Mouse (Mus musculus) induced T-regulatory cell, adult 2 months (primary cell): ENCODE measurements around the gene Ms4a5.
A peak's percentile ranks its signal among the peaks of the same experiment; 100 is the strongest.
"Not testable (repeated sequence)": the region's sequence is repeated elsewhere in the genome, so short reads cannot be mapped to it uniquely, and the experiment has no call there.

Experiments
- DNase-seq: peaks from one replicate; pipeline ENCODE4 v3.0.0-alpha.2; 2012; ENCODE audit warnings: low read depth

Ms4a5 gene

GRCm38 (mm10) chr19:11283773-11284172 lies at the start of gene Ms4a5:
Ms4a5 (minus strand) TSS chr19:11283873.
- no peak for DNase-seq

GRCm38 (mm10) chr19:11321123-11321522 lies 37.5 kb upstream of the Ms4a5 start:
- no peak for DNase-seq

GRCm38 (mm10) chr19:11316786-11317185 lies 33.1 kb upstream of the Ms4a5 start:
- no peak for DNase-seq

GRCm38 (mm10) chr19:11314354-11314753 lies 30.7 kb upstream of the Ms4a5 start, which contains the start of gene Ms4a14:
Ms4a14 (minus strand) TSS chr19:11314454.
- DNase-seq = no peak

GRCm38 (mm10) chr19:11308888-11309287 lies 25.2 kb upstream of the Ms4a5 start:
- DNase-seq = no peak

GRCm38 (mm10) chr19:11299529-11299928 lies 15.9 kb upstream of the Ms4a5 start:
- DNase-seq = not testable (repeated sequence)

GRCm38 (mm10) chr19:11298939-11299338 lies 15.3 kb upstream of the Ms4a5 start:
- DNase-seq = no peak

GRCm38 (mm10) chr19:11293616-11294015 lies 9.9 kb upstream of the Ms4a5 start:
- not testable (repeated sequence) for DNase-seq

- DNase-seq = peak; percentile 45
Measured at GRCm38 (mm10) chr19:11292990-11293389, 9.3 kb upstream of the Ms4a5 start.

GRCm38 (mm10) chr19:11280223-11280622 lies 3.5 kb downstream of the Ms4a5 start:
- DNase-seq = no peak

GRCm38 (mm10) chr19:11276431-11276830 lies 7.2 kb downstream of the Ms4a5 start:
- no peak for DNase-seq

GRCm38 (mm10) chr19:11266956-11267355 lies 16.7 kb downstream of the Ms4a5 start:
- no peak for DNase-seq

GRCm38 (mm10) chr19:11266052-11266845 lies 17.4 kb downstream of the Ms4a5 start, which contains the start of gene Ms4a1:
Ms4a1 (minus strand) TSS chr19:11266241.
- DNase-seq = no peak

GRCm38 (mm10) chr19:11264602-11265185 lies 19.0 kb downstream of the Ms4a5 start:
- no peak for DNase-seq

- DNase-seq = no peak
Measured at GRCm38 (mm10) chr19:11263549-11263948, 20.1 kb downstream of the Ms4a5 start.

- not testable (repeated sequence) for DNase-seq
Measured at GRCm38 (mm10) chr19:11262932-11263331, 20.7 kb downstream of the Ms4a5 start.

- DNase-seq = no peak
Measured at GRCm38 (mm10) chr19:11261522-11261921, 22.2 kb downstream of the Ms4a5 start.

GRCm38 (mm10) chr19:11244230-11244629 lies 39.4 kb downstream of the Ms4a5 start:
- DNase-seq = no peak

- DNase-seq = no peak
Measured at GRCm38 (mm10) chr19:11242560-11242959, 41.1 kb downstream of the Ms4a5 start.

GRCm38 (mm10) chr19:11235820-11236219 lies 47.9 kb downstream of the Ms4a5 start:
- no peak for DNase-seq

GRCm38 (mm10) chr19:11234921-11235735 lies 48.5 kb downstream of the Ms4a5 start:
- no peak for DNase-seq

- no peak for DNase-seq
Measured at GRCm38 (mm10) chr19:11234244-11234643, 49.4 kb downstream of the Ms4a5 start.

- no peak for DNase-seq
Measured at GRCm38 (mm10) chr19:11232348-11232747, 51.3 kb downstream of the Ms4a5 start, which contains the start of gene Ms4a12. Ms4a12 (minus strand) TSS chr19:11232448.
